Mouse (Mus musculus): Measurements from ENCODE around the gene Retreg1. TPM values are rescaled to one million over a fixed set of nuclear protein-coding genes. Genes with fewer than 3 reads are reported as not detected.
A peak's percentile ranks its signal among the peaks of the same experiment; 100 is the strongest.

Gene Retreg1
- polyA plus RNA-seq, 1 experiment from 2014 or later: 110 TPM

DNA sequence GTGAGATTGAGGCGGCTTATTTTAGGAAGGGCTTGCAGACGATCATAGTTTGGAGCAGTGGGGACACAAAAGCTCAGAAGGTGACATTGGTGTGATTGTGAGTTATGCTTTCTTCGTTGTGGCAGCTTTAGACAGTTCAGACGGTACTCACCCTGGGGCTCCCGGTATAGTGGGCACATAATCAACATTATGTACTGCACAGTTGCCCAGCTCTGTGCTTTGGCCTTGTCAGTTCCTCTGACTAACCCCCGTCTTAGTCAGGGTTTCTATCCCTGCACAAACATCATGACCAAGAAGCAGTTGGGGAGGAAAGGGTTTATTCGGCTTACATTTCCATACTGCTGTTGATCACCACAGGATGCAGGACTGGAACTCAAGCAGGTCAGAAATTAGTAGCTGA is 69.9 kb downstream of the Retreg1 start:
- DNase-seq (ENCODE audit: low read depth, low spot score) (no peak), ATAC-seq (no peak)
- TF ChIP-seq CTCF (IDR thresholded peaks at IDR 0.05): no peak
- ChIA-PET CTCF (interaction anchor here (1.0 to 2.0 kb wide), 7 partner anchors 12 to 80 kb away, joined by 3 to 9 read pairs (median 5); partner anchors contain the start of gene Retreg1), POLR2A (no interaction called here)
- in situ Hi-C loops (cut with MboI; ENCODE audit: low pct_unique_long_range_greater_than_20kb): loop anchor here (5.0 kb wide), 1 partner anchor 44 kb away; no protein-coding TSS in a partner anchor
- H3K27me3 ChIP-seq: no peaks in the 10 kb centered on the region

DNA sequence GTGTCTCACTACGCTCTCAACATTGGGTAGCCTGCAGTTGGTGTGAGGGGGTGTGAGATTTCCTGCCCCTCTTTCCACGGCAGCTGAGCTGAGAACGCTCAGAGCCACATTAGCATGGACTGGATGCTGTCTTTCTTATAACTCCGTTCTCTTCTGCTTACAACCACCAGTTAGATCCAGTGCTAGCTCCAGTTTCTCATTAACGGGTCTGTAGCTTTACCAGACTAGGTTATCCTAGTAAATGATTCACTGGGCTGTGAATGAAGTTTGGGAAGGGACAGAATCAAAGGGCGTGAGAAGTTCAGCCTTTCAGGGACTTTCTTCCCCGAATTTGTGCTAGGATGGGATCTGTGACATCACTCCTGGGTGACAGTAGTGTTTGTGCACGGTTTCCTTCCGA is 70.7 kb downstream of the Retreg1 start:
- ChIA-PET POLR2A (interaction anchor here (0.9 kb wide), 1 partner anchor 16 kb away, joined by 3 read pairs; no protein-coding TSS in a partner anchor), CTCF (interaction anchor here (1.0 to 2.0 kb wide), 8 partner anchors 13 to 80 kb away, joined by 3 to 9 read pairs (median 5); partner anchors contain the start of gene Retreg1)
- in situ Hi-C loops (cut with MboI; ENCODE audit: low pct_unique_long_range_greater_than_20kb): loop anchor here (5.0 kb wide), 1 partner anchor 44 kb away; no protein-coding TSS in a partner anchor
- ATAC-seq (peak; percentile 45), DNase-seq (ENCODE audit: low read depth, low spot score) (no peak)
- H3K27me3 ChIP-seq: no peaks in the 10 kb centered on the region
- no peak for TF ChIP-seq CTCF (IDR thresholded peaks at IDR 0.05)

DNA sequence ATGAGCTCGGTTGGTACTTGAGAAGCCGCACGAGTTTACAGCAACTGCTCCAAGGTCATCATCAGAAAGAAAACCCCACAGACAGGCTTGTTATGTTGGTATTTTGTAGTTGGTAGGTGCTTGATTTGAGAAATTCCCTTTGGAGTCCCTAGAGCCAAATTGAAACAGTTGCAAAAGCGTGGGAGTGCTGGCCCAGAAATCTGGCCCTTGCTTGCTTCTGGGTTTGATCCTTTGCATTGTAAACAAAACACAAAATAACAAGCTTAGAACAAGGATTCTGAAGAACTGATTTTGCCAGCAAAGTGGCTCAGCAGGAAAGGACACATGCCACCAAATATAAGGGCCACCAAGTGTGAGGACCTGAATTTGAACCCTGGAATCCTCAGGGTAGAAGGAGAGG is 71.2 kb downstream of the Retreg1 start:
- H3K27me3 ChIP-seq: no peaks in the 10 kb centered on the region
- TF ChIP-seq CTCF (IDR thresholded peaks at IDR 0.05): no peak
- ChIA-PET POLR2A (interaction anchor here (0.9 kb wide), 1 partner anchor 15 kb away, joined by 3 read pairs; no protein-coding TSS in a partner anchor), CTCF (interaction anchor here (1.0 to 2.0 kb wide), 9 partner anchors 13 to 79 kb away, joined by 3 to 6 read pairs (median 5); partner anchors contain the start of gene Retreg1)
- DNase-seq (ENCODE audit: low read depth, low spot score) (no peak), ATAC-seq (no peak)
- in situ Hi-C loops (cut with MboI; ENCODE audit: low pct_unique_long_range_greater_than_20kb): loop anchor here (5.0 kb wide), 1 partner anchor 43 kb away; no protein-coding TSS in a partner anchor

DNA sequence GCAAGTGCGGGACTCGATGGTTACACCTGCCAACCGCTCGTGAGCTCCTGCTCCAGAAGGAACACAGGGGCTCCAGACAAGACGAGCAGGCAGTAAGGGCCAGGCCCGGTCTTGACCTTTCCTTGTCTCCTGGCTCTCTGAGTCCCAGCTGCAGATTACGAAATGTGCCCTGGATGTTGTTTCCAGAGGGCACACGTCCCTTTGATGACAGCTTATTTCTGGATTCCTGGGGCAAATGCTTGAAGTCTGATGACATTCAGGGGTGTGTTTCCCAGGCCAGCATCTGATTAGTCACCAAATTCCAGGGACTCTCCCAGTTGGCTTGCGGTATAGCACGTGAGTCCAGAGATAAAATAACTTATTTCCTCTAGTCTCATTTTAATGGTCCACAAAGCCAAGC is 72.0 kb downstream of the Retreg1 start:
- in situ Hi-C loops (cut with MboI; ENCODE audit: low pct_unique_long_range_greater_than_20kb): no loop called here
- ATAC-seq (peak; percentile 74), DNase-seq (ENCODE audit: low read depth, low spot score) (no peak)
- no peaks in the 10 kb centered on the region for H3K27me3 ChIP-seq
- TF ChIP-seq CTCF (IDR thresholded peaks at IDR 0.05): no peak
- POLR2A ChIA-PET: no interaction called here
- CTCF ChIA-PET: interaction anchor here (1.0 to 1.8 kb wide), 6 partner anchors 13 to 110 kb away, joined by 3 to 8 read pairs (median 4); no protein-coding TSS in a partner anchor

DNA sequence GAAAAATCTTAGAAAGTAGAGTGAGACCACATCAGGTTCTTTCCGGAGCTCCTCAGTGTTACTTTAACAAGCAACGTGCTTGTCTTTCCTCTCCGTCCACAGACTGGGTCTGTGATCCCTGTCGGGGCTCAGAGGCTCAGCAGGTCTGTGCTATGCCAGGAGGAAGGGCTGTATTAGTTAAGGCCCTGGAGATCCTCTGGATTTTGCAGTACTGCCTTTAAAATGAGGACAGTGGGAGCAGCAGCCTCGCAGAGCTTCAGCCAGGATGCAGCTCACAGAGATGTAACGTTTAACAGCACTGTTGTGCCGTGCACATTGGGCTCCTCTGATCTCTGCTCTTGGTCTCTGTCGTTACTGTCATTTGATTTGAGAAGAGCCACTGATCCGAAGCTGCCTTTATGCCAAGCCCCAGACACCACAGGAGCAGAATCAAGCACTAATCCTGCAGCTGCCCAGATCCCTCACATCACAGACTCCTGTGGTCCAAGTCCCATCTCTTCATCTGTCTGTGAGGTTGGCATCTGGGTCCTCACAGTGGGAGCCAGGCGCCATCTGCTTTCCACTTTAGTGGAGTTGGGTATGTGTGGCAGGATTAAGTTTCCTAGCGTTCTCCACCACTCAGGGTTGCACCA is 72.7 kb downstream of the Retreg1 start:
- peak; percentile 33 for ATAC-seq
- ChIA-PET CTCF (interaction anchor here (1.1 to 1.8 kb wide), 4 partner anchors 39 to 110 kb away, joined by 3 to 8 read pairs (median 4); no protein-coding TSS in a partner anchor), POLR2A (interaction anchor here (0.9 kb wide), 1 partner anchor 41 kb away, joined by 3 read pairs; no protein-coding TSS in a partner anchor)
- TF ChIP-seq CTCF (IDR thresholded peaks at IDR 0.05): no peak
- DNase-seq (ENCODE audit: low read depth, low spot score): no peak
- in situ Hi-C loops (cut with MboI; ENCODE audit: low pct_unique_long_range_greater_than_20kb): no loop called here
- no peaks in the 10 kb centered on the region for H3K27me3 ChIP-seq

DNA sequence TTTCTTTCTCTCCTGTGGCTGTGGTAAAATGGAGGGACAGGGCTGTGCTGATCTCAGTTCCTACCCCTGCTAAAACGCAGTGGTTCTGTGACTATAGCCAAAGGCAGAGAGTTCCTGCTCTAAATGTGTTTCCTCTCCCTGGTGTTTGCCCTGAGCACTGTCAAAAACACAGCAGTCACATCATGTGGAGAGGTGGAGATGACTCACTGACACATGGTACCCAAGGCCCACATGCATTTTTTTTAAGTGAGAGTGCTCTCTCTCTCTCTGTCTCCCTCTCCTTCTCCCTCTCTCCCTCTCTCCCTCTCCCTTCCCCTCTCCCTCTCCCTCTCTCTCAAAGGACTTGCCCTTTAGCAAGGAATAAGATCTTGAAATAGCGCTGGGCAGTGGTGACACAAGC is 73.3 kb downstream of the Retreg1 start:
- TF ChIP-seq CTCF (IDR thresholded peaks at IDR 0.05): no peak
- ATAC-seq (no peak), DNase-seq (ENCODE audit: low read depth, low spot score) (no peak)
- ChIA-PET POLR2A (interaction anchor here (0.9 kb wide), 2 partner anchors 17 to 40 kb away, joined by 3 read pairs; no protein-coding TSS in a partner anchor), CTCF (interaction anchor here (1.7 kb wide), 1 partner anchor 111 kb away, joined by 8 read pairs; no protein-coding TSS in a partner anchor)
- in situ Hi-C loops (cut with MboI; ENCODE audit: low pct_unique_long_range_greater_than_20kb): no loop called here
- no peaks in the 10 kb centered on the region for H3K27me3 ChIP-seq

DNA sequence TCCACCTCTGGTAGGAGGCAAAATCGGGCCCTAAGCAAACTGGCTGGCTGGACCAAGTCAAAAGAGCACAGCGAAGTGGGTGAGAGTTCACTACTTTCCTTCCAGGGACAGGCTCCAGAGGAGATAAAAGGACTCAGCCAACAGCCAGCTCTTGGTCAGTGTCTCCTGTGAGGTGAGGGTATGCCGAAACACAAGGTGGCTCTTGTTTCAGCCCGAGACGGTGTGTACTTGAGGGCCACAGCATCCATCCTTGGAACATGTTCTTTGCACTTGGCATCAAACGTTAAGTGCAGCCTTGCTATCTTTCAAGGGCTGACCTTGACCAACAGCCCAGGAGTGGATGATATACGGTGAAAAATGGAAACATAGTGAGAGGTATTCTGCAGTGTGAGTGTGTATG is 75.7 kb downstream of the Retreg1 start:
- no peaks in the 10 kb centered on the region for H3K27me3 ChIP-seq
- TF ChIP-seq CTCF (IDR thresholded peaks at IDR 0.05): no peak
- in situ Hi-C loops (cut with MboI; ENCODE audit: low pct_unique_long_range_greater_than_20kb): no loop called here
- ChIA-PET POLR2A (no interaction called here), CTCF (no interaction called here)
- no peak for ATAC-seq
- DNase-seq (ENCODE audit: low read depth, low spot score): no peak

DNA sequence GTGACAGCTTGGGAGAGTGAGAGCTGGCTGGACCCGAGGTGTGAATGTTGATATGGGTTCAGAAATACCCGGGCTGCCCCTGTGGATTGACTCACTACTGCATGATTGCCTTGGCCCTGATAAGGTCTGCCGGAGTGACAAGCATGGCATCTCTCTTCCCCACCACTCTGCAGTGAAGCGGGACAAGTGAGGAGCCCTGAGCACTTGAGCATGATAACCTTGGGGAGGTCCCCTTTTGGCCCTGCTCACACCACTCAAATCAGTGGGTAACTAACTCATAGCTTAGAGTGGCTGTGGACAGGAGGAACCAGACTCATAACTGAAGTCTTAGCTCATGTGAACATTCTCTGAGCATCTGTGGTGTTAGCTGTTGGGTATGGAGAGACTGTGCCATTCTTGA is 77.0 kb downstream of the Retreg1 start:
- ChIA-PET POLR2A (interaction anchor here (1.3 kb wide), 1 partner anchor 10 kb away, joined by 3 read pairs; no protein-coding TSS in a partner anchor), CTCF (interaction anchor here (1.1 kb wide), 1 partner anchor 9 kb away, joined by 8 read pairs; no protein-coding TSS in a partner anchor)
- no peak for TF ChIP-seq CTCF (IDR thresholded peaks at IDR 0.05)
- no peak for ATAC-seq
- DNase-seq (ENCODE audit: low read depth, low spot score): no peak
- in situ Hi-C loops (cut with MboI; ENCODE audit: low pct_unique_long_range_greater_than_20kb): no loop called here
- H3K27me3 ChIP-seq: no peaks in the 10 kb centered on the region

DNA sequence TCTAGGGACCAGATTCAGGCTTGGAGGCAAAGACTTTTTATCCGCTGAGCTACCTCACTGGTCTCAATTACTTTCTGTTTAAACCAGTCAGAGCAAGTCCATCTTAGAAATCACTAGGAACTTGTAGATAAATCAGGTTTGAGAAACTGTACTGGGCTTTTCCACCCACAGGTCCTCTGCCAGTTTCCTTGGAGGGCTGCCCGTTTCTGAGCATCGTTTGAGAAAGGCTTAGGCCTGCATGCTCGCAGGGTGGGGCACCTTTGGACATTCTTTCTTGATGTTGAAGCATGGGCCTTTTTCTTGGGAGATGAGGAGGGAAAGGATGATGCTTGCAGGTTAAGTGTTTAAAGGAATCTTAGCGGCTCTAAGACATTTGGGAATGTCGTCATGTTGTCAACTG is 77.9 kb downstream of the Retreg1 start:
- POLR2A ChIA-PET: interaction anchor here (1.3 kb wide), 1 partner anchor 9 kb away, joined by 3 read pairs; no protein-coding TSS in a partner anchor
- in situ Hi-C loops (cut with MboI; ENCODE audit: low pct_unique_long_range_greater_than_20kb): no loop called here
- ATAC-seq (no peak), DNase-seq (ENCODE audit: low read depth, low spot score) (no peak)
- no peak for TF ChIP-seq CTCF (IDR thresholded peaks at IDR 0.05)
- CTCF ChIA-PET: interaction anchor here (1.1 kb wide), 1 partner anchor 9 kb away, joined by 8 read pairs; no protein-coding TSS in a partner anchor
- H3K27me3 ChIP-seq: no peaks in the 10 kb centered on the region

DNA sequence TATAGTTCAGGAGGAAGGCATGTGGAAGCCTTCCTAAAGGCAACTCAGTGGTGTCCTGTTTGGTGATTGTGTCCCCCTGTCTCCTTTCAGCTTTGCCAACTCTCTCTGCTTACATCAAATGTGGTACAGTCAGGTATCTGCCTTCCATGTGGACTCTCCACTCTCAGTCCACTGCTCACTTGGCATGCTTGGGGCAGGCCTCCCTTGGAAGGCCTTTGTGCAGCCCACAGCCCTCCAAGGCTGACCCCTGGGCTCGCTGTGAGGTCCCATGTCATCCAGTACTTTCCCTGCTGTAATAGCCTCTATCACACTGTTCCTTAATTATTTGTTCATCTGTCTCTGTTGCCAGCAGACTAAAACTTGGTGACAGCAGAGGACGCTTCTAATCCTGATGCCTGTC is 79.0 kb downstream of the Retreg1 start:
- TF ChIP-seq CTCF (IDR thresholded peaks at IDR 0.05): no peak
- CTCF ChIA-PET: no interaction called here
- H3K27me3 ChIP-seq: no peaks in the 10 kb centered on the region
- in situ Hi-C loops (cut with MboI; ENCODE audit: low pct_unique_long_range_greater_than_20kb): no loop called here
- ATAC-seq (no peak), DNase-seq (ENCODE audit: low read depth, low spot score) (no peak)
- POLR2A ChIA-PET: no interaction called here

DNA sequence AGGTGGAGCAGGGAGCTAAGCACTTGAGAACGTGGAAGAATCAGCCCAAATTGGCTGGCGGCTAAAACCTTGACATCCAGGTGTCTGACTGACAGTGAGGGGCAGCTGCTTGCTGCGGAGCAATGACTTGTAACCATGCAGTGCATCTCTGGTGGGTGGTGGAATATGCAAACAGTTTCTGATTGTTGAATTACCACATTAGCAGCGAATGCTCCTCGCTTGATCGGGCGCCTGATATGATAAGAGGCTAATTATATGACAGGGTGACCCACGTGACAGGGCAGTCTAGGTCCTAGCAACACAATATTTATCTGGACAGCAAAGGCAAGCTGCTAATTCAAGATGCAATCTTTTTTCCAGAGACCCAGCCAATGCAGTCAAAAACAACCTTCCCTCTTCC is 80.9 kb downstream of the Retreg1 start:
- POLR2A ChIA-PET: no interaction called here
- DNase-seq (ENCODE audit: low read depth, low spot score) (no peak), ATAC-seq (no peak)
- no peaks in the 10 kb centered on the region for H3K27me3 ChIP-seq
- TF ChIP-seq CTCF (IDR thresholded peaks at IDR 0.05): no peak
- CTCF ChIA-PET: no interaction called here
- in situ Hi-C loops (cut with MboI; ENCODE audit: low pct_unique_long_range_greater_than_20kb): no loop called here

Measured in Patski (cell line).